Mouse (Mus musculus): ENCODE measurements around the gene Gm43064. TPM values are rescaled to one million over a fixed set of nuclear protein-coding genes. Genes with fewer than 3 reads are reported as not detected.

Gene Gm43064
- polyA plus RNA-seq, 1 experiment: 0.14 TPM

- no peak for TF ChIP-seq CTCF (conservative IDR thresholded peaks at IDR 0.05; ENCODE audit: insufficient read depth, insufficient read length, low read depth, low read length)
- no peak for TF ChIP-seq POLR2A (IDR thresholded peaks at IDR 0.05; ENCODE audit: low read depth, low read length)
- no peaks in the 10 kb centered on the region for H3K27me3 ChIP-seq (replicated peaks; ENCODE audit: control insufficient read depth, insufficient read depth, low read length)
- no peak overlapping the region for H3K27ac ChIP-seq (ENCODE audit: insufficient read depth, low read depth, low read length)
- no peak for DNase-seq
- H3K36me3 ChIP-seq (ENCODE audit: control insufficient read depth, insufficient read depth, low read length): no peaks in the 10 kb centered on the region
- H3K4me3 ChIP-seq (ENCODE audit: insufficient read depth, low read depth, low read length): no peak overlapping the region
- peaks cover 7% of the 10 kb centered on the region; the same call in 1 of the 2 replicates for H3K4me1 ChIP-seq (ENCODE audit: control insufficient read depth, insufficient read depth, low read length)
- 56% methylated on average over 4 of the region's 4 CpGs for WGBS
These were observed 53.4 kb downstream of the Gm43064 start for GRCm38 (mm10) chr3:103862721-103863220.

- H3K27ac ChIP-seq (ENCODE audit: insufficient read depth, low read depth, low read length): peak overlapping the region; percentile 49; the same call in 1 of the 2 replicates
- no peak for TF ChIP-seq POLR2A (IDR thresholded peaks at IDR 0.05; ENCODE audit: low read depth, low read length)
- no peaks in the 10 kb centered on the region for H3K36me3 ChIP-seq (ENCODE audit: control insufficient read depth, insufficient read depth, low read length)
- peaks cover 5% of the 10 kb centered on the region; the same call in 1 of the 2 replicates for H3K4me1 ChIP-seq (ENCODE audit: control insufficient read depth, insufficient read depth, low read length)
- 56% methylated on average over 6 of the region's 6 CpGs for WGBS
- no peak overlapping the region for H3K4me3 ChIP-seq (ENCODE audit: insufficient read depth, low read depth, low read length)
- H3K27me3 ChIP-seq (replicated peaks; ENCODE audit: control insufficient read depth, insufficient read depth, low read length): no peaks in the 10 kb centered on the region
- peak; percentile 68 for DNase-seq
These were observed 54.8 kb downstream of the Gm43064 start for GRCm38 (mm10) chr3:103864200-103864599.

GRCm38 (mm10) chr3:103867424-103867971 lies 58.1 kb downstream of the Gm43064 start:
- no peak overlapping the region for H3K27ac ChIP-seq (ENCODE audit: insufficient read depth, low read depth, low read length)
- no peak for DNase-seq
- H3K4me3 ChIP-seq (ENCODE audit: insufficient read depth, low read depth, low read length): no peak overlapping the region
- no peak for TF ChIP-seq CTCF (conservative IDR thresholded peaks at IDR 0.05; ENCODE audit: insufficient read depth, insufficient read length, low read depth, low read length)
- TF ChIP-seq POLR2A (IDR thresholded peaks at IDR 0.05; ENCODE audit: low read depth, low read length): no peak
- H3K4me1 ChIP-seq (ENCODE audit: control insufficient read depth, insufficient read depth, low read length): peaks cover 5% of the 10 kb centered on the region; the same call in 1 of the 2 replicates
- H3K36me3 ChIP-seq (ENCODE audit: control insufficient read depth, insufficient read depth, low read length): no peaks in the 10 kb centered on the region
- H3K27me3 ChIP-seq (replicated peaks; ENCODE audit: control insufficient read depth, insufficient read depth, low read length): no peaks in the 10 kb centered on the region
- WGBS: 81% methylated on average over 5 of the region's 5 CpGs

- H3K27ac ChIP-seq (ENCODE audit: insufficient read depth, low read depth, low read length): no peak overlapping the region
These were observed 58.6 kb downstream of the Gm43064 start for GRCm38 (mm10) chr3:103868008-103868407.

GRCm38 (mm10) chr3:103872663-103873098 lies 63.3 kb downstream of the Gm43064 start:
- no peaks in the 10 kb centered on the region for H3K27me3 ChIP-seq (replicated peaks; ENCODE audit: control insufficient read depth, insufficient read depth, low read length)
- H3K4me3 ChIP-seq (ENCODE audit: insufficient read depth, low read depth, low read length): no peak overlapping the region
- WGBS: 42% methylated on average over 3 of the region's 3 CpGs
- DNase-seq: no peak
- H3K27ac ChIP-seq (ENCODE audit: insufficient read depth, low read depth, low read length): no peak overlapping the region
- no peak for TF ChIP-seq CTCF (conservative IDR thresholded peaks at IDR 0.05; ENCODE audit: insufficient read depth, insufficient read length, low read depth, low read length)
- no peak for TF ChIP-seq POLR2A (IDR thresholded peaks at IDR 0.05; ENCODE audit: low read depth, low read length)
- H3K4me1 ChIP-seq (ENCODE audit: control insufficient read depth, insufficient read depth, low read length): no peaks in the 10 kb centered on the region
- H3K36me3 ChIP-seq (ENCODE audit: control insufficient read depth, insufficient read depth, low read length): no peaks in the 10 kb centered on the region

More at GRCm38 (mm10) chr3:103868008-103868407, 58.6 kb downstream of the Gm43064 start:
- DNase-seq: no peak
- 82% methylated on average over 4 of the region's 4 CpGs for WGBS
- no peak overlapping the region for H3K4me3 ChIP-seq (ENCODE audit: insufficient read depth, low read depth, low read length)
- 0 out of 2 replicates have a peak, but pooled peaks cover 2% of the 10 kb centered on the region for H3K4me1 ChIP-seq (ENCODE audit: control insufficient read depth, insufficient read depth, low read length)
- H3K27me3 ChIP-seq (replicated peaks; ENCODE audit: control insufficient read depth, insufficient read depth, low read length): no peaks in the 10 kb centered on the region
- H3K36me3 ChIP-seq (ENCODE audit: control insufficient read depth, insufficient read depth, low read length): no peaks in the 10 kb centered on the region
- TF ChIP-seq POLR2A (IDR thresholded peaks at IDR 0.05; ENCODE audit: low read depth, low read length) (no peak), CTCF (conservative IDR thresholded peaks at IDR 0.05; ENCODE audit: insufficient read depth, insufficient read length, low read depth, low read length) (no peak)

GRCm38 (mm10) chr3:103874329-103874728 lies 65.0 kb downstream of the Gm43064 start:
- Histone ChIP-seq H3K27me3 (replicated peaks; ENCODE audit: control insufficient read depth, insufficient read depth, low read length) (no peaks in the 10 kb centered on the region), H3K36me3 (ENCODE audit: control insufficient read depth, insufficient read depth, low read length) (no peaks in the 10 kb centered on the region), H3K4me3 (ENCODE audit: insufficient read depth, low read depth, low read length) (no peak overlapping the region), H3K4me1 (ENCODE audit: control insufficient read depth, insufficient read depth, low read length) (no peaks in the 10 kb centered on the region), H3K27ac (ENCODE audit: insufficient read depth, low read depth, low read length) (no peak overlapping the region)
- WGBS: 74% methylated on average over 7 of the region's 7 CpGs
- DNase-seq: no peak
- TF ChIP-seq CTCF (conservative IDR thresholded peaks at IDR 0.05; ENCODE audit: insufficient read depth, insufficient read length, low read depth, low read length) (no peak), POLR2A (IDR thresholded peaks at IDR 0.05; ENCODE audit: low read depth, low read length) (no peak)

DNA sequence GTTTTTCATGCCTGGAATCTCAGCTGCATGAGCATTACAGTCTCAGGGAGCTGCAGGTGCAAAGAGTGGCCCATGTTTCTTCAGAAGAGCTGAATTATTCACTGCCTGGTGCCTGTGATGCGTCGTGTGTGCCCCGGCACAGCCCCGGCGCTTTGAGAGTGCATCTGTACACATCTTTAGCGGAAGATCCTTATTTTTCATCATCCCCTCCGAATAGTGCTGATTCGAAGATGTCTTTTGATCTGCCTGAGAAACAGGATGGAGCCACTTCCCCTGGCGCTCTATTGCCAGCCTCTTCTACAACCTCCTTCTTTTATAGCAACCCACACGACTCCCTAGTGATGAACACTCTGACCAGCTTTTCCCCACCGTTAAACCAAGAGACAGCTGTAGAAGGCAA lies 76.6 kb downstream of the Gm43064 start:
- Histone ChIP-seq H3K4me1 (ENCODE audit: control insufficient read depth, insufficient read depth, low read length) (no peaks in the 10 kb centered on the region), H3K27me3 (replicated peaks; ENCODE audit: control insufficient read depth, insufficient read depth, low read length) (no peaks in the 10 kb centered on the region), H3K27ac (ENCODE audit: insufficient read depth, low read depth, low read length) (no peak overlapping the region), H3K4me3 (ENCODE audit: insufficient read depth, low read depth, low read length) (no peak overlapping the region), H3K36me3 (ENCODE audit: control insufficient read depth, insufficient read depth, low read length) (no peaks in the 10 kb centered on the region)
- TF ChIP-seq CTCF (conservative IDR thresholded peaks at IDR 0.05; ENCODE audit: insufficient read depth, insufficient read length, low read depth, low read length) (no peak), POLR2A (IDR thresholded peaks at IDR 0.05; ENCODE audit: low read depth, low read length) (no peak)
- 51% methylated on average over 11 of the region's 11 CpGs for WGBS
- no peak for DNase-seq
